Mouse (Mus musculus): ENCODE measurements around the gene Glt28d2.

Gene Glt28d2

GRCm38 (mm10) chr3:85863996-85864395 is 23.3 kb downstream of the Glt28d2 start:
- DNase-seq, result no peak

GRCm38 (mm10) chr3:85862886-85863285 is 24.4 kb downstream of the Glt28d2 start:
- no peak for DNase-seq

DNA sequence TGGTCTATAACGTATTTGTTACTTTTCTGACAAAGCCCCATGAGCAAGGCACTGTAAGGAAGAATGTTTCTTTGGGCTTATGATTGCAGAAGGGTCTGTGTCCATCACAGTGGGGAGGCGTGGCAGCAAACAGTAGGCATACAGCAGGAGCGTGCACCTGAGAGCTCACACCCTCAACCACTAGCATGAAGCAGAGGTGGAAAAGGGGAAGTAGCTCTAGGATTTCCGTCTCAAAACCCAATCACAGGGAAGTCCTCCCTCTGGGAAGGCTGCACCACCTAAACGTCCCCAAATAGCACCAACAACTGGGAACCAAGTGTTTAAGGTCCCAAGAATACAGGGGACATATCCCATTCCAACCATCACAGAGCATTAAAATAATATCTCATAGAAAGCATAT is 26.3 kb downstream of the Glt28d2 start:
- no peak for DNase-seq

DNA sequence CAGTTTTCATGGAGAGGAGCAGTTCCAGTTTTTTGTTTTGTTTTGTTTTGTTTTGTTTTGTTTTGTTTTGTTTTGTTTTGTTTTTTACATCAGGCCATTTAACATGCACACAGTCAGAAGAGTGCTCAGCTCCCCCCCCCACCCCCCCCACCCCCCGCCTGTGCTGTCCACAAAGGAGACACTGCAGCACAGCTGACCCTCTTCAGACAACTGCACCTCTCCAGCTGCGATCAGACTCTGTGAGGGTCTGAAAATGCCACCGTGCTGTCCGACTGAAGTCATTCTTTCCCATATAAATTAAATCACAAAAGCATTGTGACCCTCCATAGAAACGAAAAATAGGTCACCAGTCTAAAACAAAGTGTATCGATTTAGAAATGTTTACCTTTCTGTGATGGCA is 28.0 kb downstream of the Glt28d2 start:
- no peak for DNase-seq

GRCm38 (mm10) chr3:85858140-85859135 is 28.9 kb downstream of the Glt28d2 start:
- DNase-seq, result peak; percentile 9 to 26

- DNase-seq, result no peak
Measured at GRCm38 (mm10) chr3:85857083-85857482, 30.2 kb downstream of the Glt28d2 start.

GRCm38 (mm10) chr3:85855947-85856346 is 31.4 kb downstream of the Glt28d2 start:
- no peak for DNase-seq

GRCm38 (mm10) chr3:85855043-85855442 is 32.3 kb downstream of the Glt28d2 start:
- DNase-seq, result no peak

DNA sequence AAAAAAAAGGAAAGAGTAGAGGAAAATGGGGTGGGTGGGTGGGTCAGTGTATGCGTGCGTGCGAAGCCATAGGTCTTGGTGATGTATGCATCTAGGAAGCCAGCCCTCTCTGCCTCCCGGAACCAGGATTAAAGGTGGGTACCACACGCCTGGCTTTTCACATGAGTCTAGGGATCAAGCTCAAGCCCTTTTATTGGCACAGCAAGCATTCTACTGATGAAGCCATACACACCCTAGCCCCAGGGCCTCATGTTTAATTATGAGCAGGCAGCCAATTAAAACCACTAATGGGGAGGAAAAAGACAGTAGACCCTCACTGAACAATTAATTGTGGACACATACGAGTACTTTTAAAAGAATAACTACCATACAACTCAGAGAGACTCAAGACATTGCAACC is 33.2 kb downstream of the Glt28d2 start:
- DNase-seq, result no peak

GRCm38 (mm10) chr3:85853715-85854114 is 33.6 kb downstream of the Glt28d2 start:
- no peak for DNase-seq

GRCm38 (mm10) chr3:85850079-85850478 is 37.2 kb downstream of the Glt28d2 start:
- DNase-seq, result no peak

DNA sequence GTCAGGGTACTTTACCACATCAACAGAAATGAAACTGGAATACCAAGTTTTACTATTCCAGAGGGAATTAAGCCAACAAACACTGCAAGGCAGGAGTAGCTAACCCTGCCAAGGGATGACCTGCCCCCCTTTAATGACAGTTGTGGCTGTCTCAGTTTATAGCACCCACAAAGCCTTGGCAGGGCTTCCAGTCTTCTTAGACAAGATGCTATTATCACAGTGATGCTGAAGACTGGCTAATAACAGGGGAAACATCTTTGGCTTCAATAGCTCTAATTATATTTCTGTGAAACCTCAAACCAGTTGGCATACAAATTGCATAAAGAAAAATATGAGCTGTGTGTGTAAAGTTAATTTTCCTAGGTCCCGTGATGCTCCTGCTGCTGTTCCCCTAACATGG is 41.0 kb downstream of the Glt28d2 start:
- DNase-seq, result no peak

GRCm38 (mm10) chr3:85845341-85845740 is 42.0 kb downstream of the Glt28d2 start:
- no peak for DNase-seq

- DNase-seq, result no peak
Measured at GRCm38 (mm10) chr3:85842881-85843218, 44.5 kb downstream of the Glt28d2 start.

- DNase-seq, result no peak
Measured at GRCm38 (mm10) chr3:85842177-85842880, 45.0 kb downstream of the Glt28d2 start.

- DNase-seq, result no peak
Measured at GRCm38 (mm10) chr3:85841454-85842176, 45.7 kb downstream of the Glt28d2 start.

DNA sequence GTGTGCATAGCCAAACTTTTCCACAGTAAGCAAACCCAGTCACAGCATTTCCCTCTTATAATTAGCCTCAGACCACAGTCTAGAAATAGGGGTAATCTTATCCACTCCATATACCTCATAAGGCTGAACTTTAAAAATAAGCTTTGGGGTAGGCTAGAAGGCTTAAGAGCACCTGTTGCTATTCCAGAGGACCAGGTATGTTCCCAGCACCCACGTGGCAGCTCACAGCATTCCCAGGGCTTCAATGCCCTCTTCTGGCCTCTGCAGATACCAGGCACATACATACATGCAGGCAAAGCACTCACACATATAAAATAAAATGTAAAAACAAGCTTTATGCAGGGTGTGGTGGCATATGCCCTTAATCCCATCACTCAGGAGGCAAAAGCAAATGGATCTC is 53.7 kb downstream of the Glt28d2 start:
- DNase-seq, result no peak

- DNase-seq, result peak; percentile 35 to 68
Measured at GRCm38 (mm10) chr3:85832490-85833155, 54.7 kb downstream of the Glt28d2 start.

DNA sequence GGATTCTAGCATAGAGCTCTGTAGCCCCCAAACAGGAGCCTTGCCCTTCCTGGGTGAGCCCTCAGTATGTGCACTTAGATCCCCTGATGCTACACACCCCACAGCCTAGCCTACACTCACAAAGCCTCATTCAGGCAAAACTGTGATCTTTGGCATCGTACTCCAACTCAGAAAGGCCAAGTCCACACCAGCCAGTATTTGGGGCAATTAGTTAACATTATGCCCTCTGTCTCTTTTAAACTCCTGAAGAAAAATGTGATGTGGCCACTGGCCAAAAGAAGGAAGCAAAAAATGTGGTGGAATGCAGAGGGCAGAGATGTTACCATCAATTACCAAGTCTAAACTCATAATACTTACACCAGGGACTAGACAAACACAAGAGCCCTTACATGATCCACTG is 55.5 kb downstream of the Glt28d2 start:
- peak; percentile 73 to 80 for DNase-seq

DNA sequence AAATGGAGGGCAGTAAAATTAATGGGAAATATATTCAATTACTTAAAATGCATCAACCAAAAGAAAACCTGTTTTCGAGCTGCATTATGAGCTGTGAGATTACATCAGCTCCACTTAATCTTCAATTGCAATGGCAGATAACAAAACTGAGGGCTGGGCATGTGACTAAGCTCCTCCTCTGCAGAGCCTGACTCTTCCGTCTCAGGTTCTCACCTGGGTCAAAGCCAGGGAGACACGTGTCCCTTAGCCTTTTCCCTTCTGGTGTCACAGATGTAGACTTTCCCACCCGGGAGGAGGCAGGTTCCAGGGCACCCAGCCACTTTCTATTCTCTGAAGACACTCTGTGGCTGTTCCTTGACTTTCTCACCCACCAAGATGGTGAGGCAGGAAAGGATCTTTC is 58.3 kb downstream of the Glt28d2 start:
- DNase-seq, result peak; percentile 36 to 41

DNA sequence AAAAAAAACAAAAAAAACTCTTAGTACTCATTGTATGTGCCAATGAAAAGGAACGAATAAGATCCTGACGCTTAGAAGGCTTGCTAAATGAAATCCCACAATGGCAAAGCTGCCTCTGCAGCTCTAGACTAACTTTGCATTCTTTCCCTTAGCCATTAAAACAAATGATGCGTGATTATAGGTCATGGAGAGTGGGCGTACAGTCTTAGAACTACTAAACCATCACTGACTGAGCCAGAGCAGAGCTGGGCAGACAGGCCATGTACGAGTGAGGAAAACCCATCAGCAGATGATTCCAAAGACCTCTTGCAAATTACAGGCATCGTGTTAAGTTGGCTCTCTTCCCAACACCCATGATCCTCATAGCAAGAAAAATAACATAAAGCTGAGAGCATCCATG is 59.5 kb downstream of the Glt28d2 start:
- DNase-seq, result peak in 1 of 2 experiments; percentile 48

DNA sequence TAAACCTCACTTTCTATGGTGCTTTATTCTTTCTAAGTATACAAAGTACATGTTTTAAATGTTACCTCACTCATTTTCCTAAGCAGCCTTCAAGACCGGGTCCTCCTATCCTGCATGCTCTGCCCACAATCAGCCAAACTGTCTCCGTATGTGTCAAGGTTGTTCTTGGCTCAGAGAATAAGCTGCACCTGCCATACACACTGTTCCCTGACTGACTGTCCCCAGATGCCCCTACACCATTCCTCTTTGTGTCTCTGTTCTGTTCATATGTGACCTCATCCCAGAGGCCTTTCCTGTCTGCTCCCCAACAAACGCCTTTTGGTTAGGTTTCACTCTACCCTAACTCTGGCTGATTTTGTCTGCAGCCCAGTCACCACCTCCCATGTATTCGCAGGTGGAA is 60.0 kb downstream of the Glt28d2 start:
- no peak for DNase-seq
